Mouse (Mus musculus) embryo, embryonic 11.5 days (tissue): ENCODE results near the gene Snd1.

ENCODE experiments used
- DNase-seq: peaks from one replicate; pipeline ENCODE4 v3.0.0-alpha.2; 2012; ENCODE audit warnings: low read depth, low spot score

Snd1 gene

GRCm38 (mm10) chr6:28635092-28635491 lies 160.2 kb downstream of the Snd1 start:
- no peak for DNase-seq

DNA sequence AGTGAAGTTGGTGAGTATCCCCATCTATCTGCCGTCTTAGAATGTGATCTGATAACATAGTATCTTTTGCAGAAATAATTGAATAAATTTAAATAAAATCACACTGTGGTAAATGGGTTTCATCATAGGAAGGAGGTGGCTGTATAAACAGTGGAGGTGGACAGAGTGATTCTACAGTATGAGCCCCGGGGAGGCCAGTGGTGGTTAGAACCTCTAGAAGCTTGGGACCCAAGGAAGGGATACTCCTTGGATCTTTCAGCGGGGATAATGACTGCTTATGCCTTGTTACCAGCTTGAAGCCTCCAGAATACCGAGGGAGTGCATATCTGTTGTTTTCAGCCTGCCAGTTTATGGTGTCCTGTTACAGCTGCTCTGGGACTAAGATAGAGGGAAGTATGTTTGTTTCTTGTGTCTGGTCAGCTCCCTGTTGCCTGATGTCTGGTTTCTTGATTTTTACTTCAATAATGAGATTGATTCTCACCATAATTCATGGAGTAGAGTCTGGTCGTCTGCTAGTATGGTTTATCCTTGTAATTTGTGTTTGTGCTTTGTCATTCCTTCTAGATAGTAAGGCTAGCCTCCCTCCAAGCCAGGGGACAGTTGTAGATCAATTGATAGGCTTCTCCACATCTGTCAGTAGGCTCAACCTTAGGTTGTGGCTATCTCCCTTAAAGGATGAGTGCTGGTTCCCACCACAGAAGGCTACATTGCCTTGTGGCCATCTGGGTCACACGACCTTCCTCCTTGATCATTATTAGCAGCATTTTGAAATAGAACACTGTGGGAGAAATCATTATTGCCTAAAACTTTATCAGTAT lies 160.8 kb downstream of the Snd1 start:
- no peak for DNase-seq

- no peak for DNase-seq
These were observed 165.1 kb downstream of the Snd1 start for GRCm38 (mm10) chr6:28640088-28640487.

DNA sequence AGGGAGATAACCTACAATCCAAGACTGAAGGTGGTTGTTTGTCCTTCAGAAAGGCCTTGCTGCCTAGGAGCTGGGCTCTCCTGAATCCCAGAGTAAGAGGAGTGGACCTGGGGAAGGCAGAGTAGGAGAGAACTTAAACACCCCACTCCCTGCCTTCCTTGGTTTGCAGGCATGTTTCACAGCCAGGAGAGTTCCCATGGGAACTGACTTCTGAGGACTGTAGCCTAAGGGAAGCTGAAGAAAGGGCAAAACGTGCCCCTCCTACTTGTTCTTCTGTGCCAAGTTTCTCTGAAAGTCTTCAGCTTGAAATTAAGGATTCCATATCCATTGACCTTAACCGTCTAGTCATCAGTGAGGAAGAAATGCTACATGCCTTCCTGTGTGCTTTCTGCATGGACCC lies 168.0 kb downstream of the Snd1 start:
- no peak for DNase-seq

- no peak for DNase-seq
These were observed 170.3 kb downstream of the Snd1 start for GRCm38 (mm10) chr6:28645231-28645630.

DNA sequence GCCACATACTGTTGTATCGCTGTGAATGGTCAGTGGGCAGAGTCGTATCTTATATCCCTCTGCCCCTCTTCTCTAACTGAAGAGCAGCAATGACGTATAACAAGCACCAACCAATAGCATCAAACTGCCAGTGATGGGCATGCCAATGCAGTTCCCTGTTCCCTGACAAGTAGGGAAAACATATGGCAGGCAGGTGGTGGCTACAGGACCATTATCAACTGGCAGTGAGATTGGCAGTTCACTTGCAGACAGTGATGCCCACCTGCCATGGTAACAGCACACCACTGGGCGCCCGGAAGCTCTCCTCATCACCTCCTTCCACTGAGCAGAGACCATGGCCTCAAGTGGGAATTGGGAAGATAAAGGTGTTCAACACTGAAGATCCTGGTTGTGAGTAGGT lies 181.6 kb downstream of the Snd1 start:
- no peak for DNase-seq

GRCm38 (mm10) chr6:28663004-28663403 lies 188.1 kb downstream of the Snd1 start:
- no peak for DNase-seq

DNA sequence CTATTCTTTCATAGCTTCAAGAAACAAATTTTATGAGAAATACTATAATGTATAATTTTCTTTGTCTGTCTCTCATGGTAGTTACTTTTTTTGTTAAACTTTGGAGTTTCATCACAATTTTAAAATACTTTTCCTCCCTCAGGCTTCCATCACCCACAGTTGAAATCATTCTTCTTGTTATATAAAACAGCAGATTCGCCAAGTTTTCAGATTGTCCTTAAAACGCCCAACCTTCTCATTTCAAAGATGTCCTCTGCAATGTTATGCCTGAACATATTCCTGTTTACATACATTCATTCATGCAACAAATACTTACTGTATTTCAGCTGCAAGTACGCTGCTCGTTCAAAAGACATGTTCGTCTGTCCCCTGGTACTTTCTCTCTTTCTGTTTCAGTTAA lies 188.7 kb downstream of the Snd1 start:
- no peak for DNase-seq

- DNase-seq = no peak
These were observed 189.8 kb downstream of the Snd1 start for GRCm38 (mm10) chr6:28664716-28665115.

- no peak for DNase-seq
These were observed 192.6 kb downstream of the Snd1 start for GRCm38 (mm10) chr6:28667586-28667985.

GRCm38 (mm10) chr6:28669251-28669650 lies 194.3 kb downstream of the Snd1 start:
- no peak for DNase-seq

GRCm38 (mm10) chr6:28672388-28672787 lies 197.4 kb downstream of the Snd1 start:
- no peak for DNase-seq

GRCm38 (mm10) chr6:28674686-28675085 lies 199.7 kb downstream of the Snd1 start:
- DNase-seq = no peak

- no peak for DNase-seq
These were observed 204.0 kb downstream of the Snd1 start for GRCm38 (mm10) chr6:28678896-28679295.

DNA sequence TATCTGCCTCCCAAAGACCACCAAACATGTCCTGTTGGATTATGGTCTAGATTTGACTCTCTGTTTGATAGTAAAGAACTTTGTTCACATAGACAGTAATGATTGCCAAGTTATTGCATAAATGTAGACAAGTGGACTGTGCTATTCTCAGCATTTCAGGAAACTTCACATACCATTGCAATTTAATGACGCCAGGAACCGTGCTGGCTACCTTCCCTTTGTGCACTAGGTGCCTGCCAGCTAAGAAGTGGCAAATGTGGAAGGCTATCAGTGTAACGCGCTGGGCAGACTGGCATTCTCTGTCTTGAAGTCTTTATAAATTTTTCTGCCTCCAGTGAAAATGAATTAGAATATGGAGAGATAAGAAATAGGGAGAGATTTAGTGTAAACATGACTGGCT lies 205.6 kb downstream of the Snd1 start:
- DNase-seq = no peak

GRCm38 (mm10) chr6:28681521-28682457 lies 206.8 kb downstream of the Snd1 start:
- DNase-seq = no peak

DNA sequence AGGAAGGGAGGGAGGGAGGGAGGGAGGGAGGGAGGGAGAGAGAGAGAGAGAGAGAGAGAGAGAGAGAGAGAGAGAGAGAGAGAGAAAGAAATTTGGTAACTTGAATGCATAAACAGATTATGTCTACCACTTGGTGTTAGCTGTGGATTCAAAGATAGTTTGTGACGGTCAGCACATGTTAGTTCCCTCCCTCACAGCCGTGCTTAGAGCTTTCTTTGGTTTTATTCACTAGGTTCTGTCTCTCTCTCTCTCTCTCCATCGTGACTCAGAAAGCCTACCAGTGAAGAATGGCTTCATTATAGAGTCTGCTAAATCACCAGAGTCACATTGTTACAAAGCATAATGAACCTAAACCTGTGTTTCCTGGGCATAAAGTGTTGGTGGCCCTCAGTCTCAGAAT lies 210.1 kb downstream of the Snd1 start:
- no peak for DNase-seq

DNA sequence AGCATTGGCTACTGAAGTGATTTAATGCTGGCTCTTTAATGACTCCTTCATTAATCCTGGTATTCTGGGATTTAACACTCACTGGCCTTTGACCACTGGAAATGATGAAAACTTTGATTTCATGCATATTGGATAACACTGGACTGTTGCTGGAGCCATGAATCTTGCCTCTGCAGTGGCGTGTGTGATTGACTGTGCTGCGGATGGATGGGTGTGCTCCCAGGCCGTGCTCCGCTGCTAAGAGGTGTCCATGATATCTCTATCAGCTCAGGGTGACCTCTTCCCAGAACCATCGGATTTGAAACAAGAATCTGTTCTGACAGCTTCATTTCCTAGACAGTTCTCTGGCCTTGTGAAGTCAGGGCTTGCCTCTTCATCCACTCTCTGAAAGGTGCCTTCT lies 210.8 kb downstream of the Snd1 start:
- no peak for DNase-seq

DNA sequence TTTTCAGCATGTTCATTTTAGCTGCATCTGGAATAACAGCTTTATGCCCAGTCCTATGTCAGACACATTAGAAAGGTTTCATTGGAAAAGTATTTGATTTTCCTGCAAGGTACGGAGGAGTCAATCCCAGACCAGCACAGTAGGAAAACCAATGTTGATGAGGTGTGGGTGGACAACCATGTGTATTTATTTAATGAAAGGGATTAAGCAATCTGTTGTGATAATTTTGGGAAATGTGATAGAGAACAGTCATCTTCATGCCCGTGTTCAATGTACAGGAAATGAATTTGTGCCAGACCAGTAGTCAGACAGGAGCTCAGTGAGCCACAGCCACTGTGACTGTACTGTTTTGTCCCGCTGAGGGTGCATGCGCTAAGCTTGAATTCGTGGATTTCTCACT lies 212.8 kb downstream of the Snd1 start:
- no peak for DNase-seq

GRCm38 (mm10) chr6:28692659-28693058 lies 217.7 kb downstream of the Snd1 start:
- DNase-seq = no peak

GRCm38 (mm10) chr6:28697214-28697613 lies 222.3 kb downstream of the Snd1 start:
- DNase-seq = no peak

- no peak for DNase-seq
These were observed 229.7 kb downstream of the Snd1 start for GRCm38 (mm10) chr6:28704612-28705011.
